Mouse (Mus musculus) forebrain, embryonic 14.5 days (tissue): ENCODE data around the gene Ythdc1. TPM values are rescaled to one million over a fixed set of nuclear protein-coding genes. Genes with fewer than 3 reads are reported as not detected.

Experiments
- ATAC-seq: fragments of 200-750 bp; cut with Nextera tagmentation; 2 replicates; pipeline ENCODE4 v1.8.0; 2017; ENCODE audit warnings: mild to moderate bottlenecking, moderate library complexity
- DNase-seq: peaks from one replicate; pipeline ENCODE4 v3.0.0-alpha.2; 2015; ENCODE audit warnings: low spot score
- H3K27ac ChIP-seq: fragments of 300-500 bp; sonication (generic); 2 replicates; pipeline ENCODE4 v1.5.1; 2014; ENCODE audit warnings: low read depth, mild to moderate bottlenecking, control low read depth, low read length, moderate library complexity
- H3K27me3 ChIP-seq: fragments of 300-500 bp; sonication (generic); replicated peaks from 2 replicates; pipeline ENCODE4 v1.6.1; 2014; ENCODE audit warnings: low read length, control low read depth, mixed read lengths; ENCODE audit not compliant: control insufficient read depth, insufficient read depth
- H3K36me3 ChIP-seq: fragments of 300-500 bp; sonication (generic); 2 replicates; pipeline ENCODE4 v1.6.1; 2014; ENCODE audit warnings: low read length, control low read depth; ENCODE audit not compliant: control insufficient read depth, insufficient read depth
- H3K4me1 ChIP-seq: fragments of 300-500 bp; sonication (generic); 2 replicates; pipeline ENCODE4 v1.6.1; 2014; ENCODE audit warnings: antibody characterized with exemption, low read length, control low read depth; ENCODE audit not compliant: control insufficient read depth, insufficient read depth
- H3K4me2 ChIP-seq: fragments of 300-500 bp; sonication (generic); 2 replicates; pipeline ENCODE4 v1.6.1; 2014; ENCODE audit warnings: mild to moderate bottlenecking, control low read depth, low read length
- H3K4me3 ChIP-seq: fragments of 300-500 bp; sonication (generic); 2 replicates; pipeline ENCODE4 v1.5.1; 2014; ENCODE audit warnings: low read depth, low read length, control low read depth
- H3K9ac ChIP-seq: fragments of 300-500 bp; sonication (generic); 2 replicates; pipeline ENCODE4 v1.6.1; 2014; ENCODE audit warnings: mild to moderate bottlenecking, low read length, control low read depth, moderate library complexity
- H3K9me3 ChIP-seq: fragments of 300-500 bp; sonication (generic); replicated peaks from 2 replicates; pipeline ENCODE4 v1.6.1; 2016; ENCODE audit warnings: low read length, control low read depth, mixed read lengths; ENCODE audit not compliant: control insufficient read depth
- WGBS: fragments of 180-500 bp; shearing (Covaris S2); extraction: QIAGEN DNeasy Blood & Tissue Kit; methylation state at CpG from one replicate; pipeline ENCODE4 v1.1.7; 2014; 5-methylcytosine and 5-hydroxymethylcytosine counted together
- polyA plus RNA-seq: library from polyadenylated mRNA; unstranded; fragments of >200 nt; fragmentation: Nextera tagmentation; extraction: Ambion mirVana; gene quantifications from 2 replicates; pipeline ENCODE4 v1.2.1, GENCODE M21; 2014

The Ythdc1 gene
- polyA plus RNA-seq, result 32.7 and 35.7 TPM in 2 replicates

DNA sequence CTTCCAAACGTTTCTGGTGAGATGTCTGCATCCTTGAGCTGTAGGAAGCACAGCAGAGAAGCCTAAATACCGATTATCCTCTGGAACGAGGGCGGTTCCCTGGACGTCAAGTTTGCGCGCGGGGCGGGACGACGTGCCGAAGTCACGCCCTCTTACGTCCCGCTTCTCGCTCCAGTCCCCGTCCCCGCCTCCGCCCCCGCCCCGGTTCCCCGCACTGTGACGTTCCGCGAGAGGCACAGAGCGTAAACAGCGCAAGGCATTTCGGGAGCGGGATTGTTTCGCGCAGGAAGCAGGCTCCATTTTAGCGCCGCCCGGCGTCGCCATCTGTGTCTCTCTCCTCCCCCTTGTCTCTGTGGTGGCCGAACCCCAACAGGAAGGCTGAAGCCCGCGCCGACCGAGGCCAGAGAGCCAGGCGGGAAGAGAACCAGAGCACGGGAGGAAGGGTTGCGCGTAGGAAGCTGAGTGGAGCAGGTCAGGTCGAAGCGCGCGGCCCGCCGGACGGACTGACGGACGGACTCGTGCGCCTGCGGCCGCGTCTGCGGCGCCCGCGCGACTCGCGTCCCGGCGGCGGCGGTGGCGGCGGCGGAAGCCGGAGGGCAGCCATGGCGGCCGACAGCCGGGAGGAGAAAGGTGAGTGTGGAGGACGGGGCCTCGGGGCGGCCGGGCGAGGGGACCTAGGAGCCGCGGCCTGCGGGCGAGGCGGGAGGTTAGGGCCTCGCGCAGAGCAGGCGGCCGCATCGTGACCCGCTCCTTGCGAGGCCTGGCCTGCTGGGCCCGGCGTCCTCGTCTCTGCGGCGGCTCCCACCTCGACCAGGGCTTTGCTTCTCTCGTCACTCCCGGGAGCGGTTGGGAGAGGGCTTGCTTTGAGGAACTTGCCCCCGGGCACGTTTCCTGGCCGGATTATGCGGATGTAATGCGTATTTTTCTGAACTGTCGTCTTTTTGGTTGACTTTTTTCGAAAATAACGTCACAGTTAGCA lies at the start of gene Ythdc1:
Gene Ythdc1, plus strand, starts transcription at position 260 of the 979 bp plus-strand sequence.
- H3K9me3 ChIP-seq, result no peaks in the 10 kb centered on the region
- H3K4me1 ChIP-seq, result peaks cover 9% of the 10 kb centered on the region
- peak within 1 kb of the TSS; percentile 63 for H3K4me2 ChIP-seq
- H3K9ac ChIP-seq, result peak within 1 kb of the TSS; percentile 91
- ATAC-seq (peak; percentile 99), DNase-seq (peak; percentile 98)
- H3K27ac ChIP-seq, result peak within 1 kb of the TSS; percentile 99
- peak within 1 kb of the TSS; percentile 84 for H3K4me3 ChIP-seq
- no peaks in the 10 kb centered on the region for H3K36me3 ChIP-seq
- under 1% methylated on average over 89 of the region's 111 CpGs for WGBS
- H3K27me3 ChIP-seq, result no peaks in the 10 kb centered on the region

DNA sequence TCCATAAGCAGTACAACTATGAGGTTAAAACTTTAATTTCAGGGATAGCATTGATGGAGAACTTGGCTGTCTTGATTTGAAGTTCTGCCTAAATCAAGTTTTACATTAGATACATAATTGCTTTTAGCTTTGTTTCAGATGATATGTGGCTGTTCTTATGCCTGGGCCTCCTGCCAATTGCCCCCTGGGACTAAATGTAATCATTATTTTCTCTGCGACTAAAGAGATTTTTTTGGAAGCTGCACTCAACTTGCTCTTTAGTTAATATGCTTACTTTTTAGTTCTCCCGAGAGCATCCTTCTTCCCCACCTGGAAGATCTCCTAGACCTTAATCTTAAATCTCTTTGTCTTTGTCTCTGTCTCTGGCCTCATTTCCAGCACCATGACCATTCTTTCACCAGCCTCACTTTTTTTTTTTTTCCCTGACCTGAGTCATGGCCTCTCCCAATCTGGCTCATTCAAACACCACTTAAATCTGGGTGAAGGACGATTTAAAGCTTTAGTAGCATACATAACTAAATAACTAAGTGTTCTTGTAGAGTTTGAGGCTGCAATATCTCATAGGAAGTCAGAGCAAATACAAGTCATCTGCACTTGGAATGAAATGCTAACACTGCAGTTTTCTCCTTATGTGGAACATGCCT lies 34.9 kb upstream of the Ythdc1 start:
- H3K4me3 ChIP-seq, result no peak overlapping the region
- WGBS, result 40% methylated on average over 3 of the region's 3 CpGs
- H3K9ac ChIP-seq, result no peak overlapping the region
- no peak overlapping the region for H3K27ac ChIP-seq
- no peaks in the 10 kb centered on the region for H3K27me3 ChIP-seq
- H3K4me2 ChIP-seq, result no peak overlapping the region
- ATAC-seq (no peak), DNase-seq (peak; percentile 3)
- no peaks in the 10 kb centered on the region for H3K36me3 ChIP-seq
- no peaks in the 10 kb centered on the region for H3K9me3 ChIP-seq
- no peaks in the 10 kb centered on the region for H3K4me1 ChIP-seq

DNA sequence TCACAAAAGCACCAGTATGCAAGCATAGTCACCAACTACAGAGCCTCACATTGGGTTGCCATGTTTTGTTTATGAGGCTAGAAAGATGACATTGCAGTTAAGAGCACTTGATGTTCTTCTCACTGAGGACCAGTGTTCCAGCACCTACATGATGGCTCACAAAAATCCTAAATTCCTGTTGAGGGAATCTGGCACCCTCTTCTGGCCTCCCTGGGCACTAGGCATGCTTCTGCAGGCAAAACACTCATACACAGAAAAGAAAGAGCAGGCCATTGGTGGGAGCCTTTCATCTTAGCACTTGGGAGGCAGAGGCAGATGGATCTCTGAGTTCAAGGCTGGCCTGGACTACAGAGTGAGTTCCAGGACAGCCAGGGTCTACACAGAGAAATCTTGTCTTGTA lies 33.0 kb upstream of the Ythdc1 start:
- Histone ChIP-seq H3K27ac (no peak overlapping the region), H3K9me3 (no peaks in the 10 kb centered on the region), H3K9ac (no peak overlapping the region), H3K27me3 (no peaks in the 10 kb centered on the region), H3K36me3 (no peaks in the 10 kb centered on the region), H3K4me3 (no peak overlapping the region), H3K4me1 (no peaks in the 10 kb centered on the region), H3K4me2 (no peak overlapping the region)
- DNase-seq, result no peak
- no peak for ATAC-seq

DNA sequence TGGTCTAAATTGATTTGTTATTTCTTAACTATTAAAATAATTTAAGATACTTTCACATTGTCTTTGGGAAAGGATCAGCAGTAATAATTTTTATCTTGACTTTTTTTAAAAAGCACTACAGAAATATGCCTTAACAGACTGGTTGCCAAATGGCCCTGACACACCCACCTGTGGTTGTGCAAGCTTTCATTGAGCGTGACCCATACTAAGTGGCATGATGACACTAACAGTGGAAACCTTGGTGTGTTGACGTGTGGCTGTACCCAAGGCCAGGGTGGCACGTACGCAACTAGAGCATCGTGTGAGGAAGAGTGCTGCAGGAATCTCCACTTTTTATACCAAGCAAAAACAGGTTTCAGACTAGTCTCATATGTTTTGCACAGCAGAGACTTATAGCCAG lies 27.1 kb upstream of the Ythdc1 start:
- Histone ChIP-seq H3K9me3 (no peaks in the 10 kb centered on the region), H3K27me3 (no peaks in the 10 kb centered on the region), H3K4me2 (no peak overlapping the region), H3K4me1 (no peaks in the 10 kb centered on the region), H3K4me3 (no peak overlapping the region), H3K9ac (no peak overlapping the region), H3K36me3 (no peaks in the 10 kb centered on the region), H3K27ac (no peak overlapping the region)
- 94% methylated on average over 5 of the region's 5 CpGs for WGBS
- no peak for ATAC-seq
- DNase-seq, result no peak

DNA sequence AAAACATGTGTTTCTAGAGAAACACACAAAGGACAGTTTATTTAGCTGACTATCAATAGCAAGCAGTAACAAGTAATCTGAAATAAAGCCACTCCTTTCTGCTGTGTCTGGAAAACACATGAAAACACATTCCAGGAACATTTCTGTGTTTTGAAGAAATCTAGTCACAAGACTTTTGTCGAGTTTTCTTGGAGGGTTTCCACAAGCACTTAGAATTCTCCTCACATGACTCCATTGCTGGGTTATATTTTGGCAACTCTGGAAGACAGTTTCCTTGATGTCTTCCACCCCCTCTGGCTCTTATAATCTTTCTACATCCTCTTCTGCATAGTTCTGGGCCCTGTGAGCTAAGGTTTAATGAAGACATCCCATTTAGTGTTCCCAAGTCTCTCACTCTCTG lies 25.6 kb upstream of the Ythdc1 start:
- H3K9me3 ChIP-seq, result no peaks in the 10 kb centered on the region
- H3K4me3 ChIP-seq, result no peak overlapping the region
- H3K36me3 ChIP-seq, result no peaks in the 10 kb centered on the region
- no peak overlapping the region for H3K4me2 ChIP-seq
- 84% methylated on average over 1 of the region's 1 CpGs for WGBS
- no peak for DNase-seq
- no peak for ATAC-seq
- no peaks in the 10 kb centered on the region for H3K4me1 ChIP-seq
- H3K9ac ChIP-seq, result no peak overlapping the region
- no peaks in the 10 kb centered on the region for H3K27me3 ChIP-seq
- H3K27ac ChIP-seq, result no peak overlapping the region

DNA sequence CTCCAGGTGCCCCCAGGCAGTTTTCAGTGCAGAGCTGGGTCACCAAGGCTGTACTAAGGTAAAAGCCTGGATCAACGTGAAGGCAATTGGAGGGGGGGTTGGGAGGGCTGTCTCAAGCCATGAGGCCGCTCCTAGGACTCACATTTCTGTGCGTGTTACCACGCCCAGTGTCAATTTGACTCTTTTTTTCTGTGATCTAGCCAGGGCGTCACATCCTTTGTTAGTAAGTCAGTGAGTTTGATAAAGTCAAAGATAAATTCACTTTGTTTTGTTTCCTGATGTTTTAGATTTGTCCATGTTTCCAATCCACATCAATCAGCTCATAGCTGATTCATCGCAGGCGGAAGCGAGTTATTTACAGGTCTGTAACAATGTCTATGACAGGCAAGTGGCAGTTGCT lies 21.0 kb upstream of the Ythdc1 start:
- Histone ChIP-seq H3K9me3 (no peaks in the 10 kb centered on the region), H3K4me1 (no peaks in the 10 kb centered on the region), H3K4me3 (no peak overlapping the region), H3K9ac (no peak overlapping the region), H3K27ac (no peak overlapping the region), H3K36me3 (no peaks in the 10 kb centered on the region), H3K27me3 (no peaks in the 10 kb centered on the region), H3K4me2 (no peak overlapping the region)
- DNase-seq (no peak), ATAC-seq (no peak)
- WGBS, result 71% methylated on average over 8 of the region's 8 CpGs

DNA sequence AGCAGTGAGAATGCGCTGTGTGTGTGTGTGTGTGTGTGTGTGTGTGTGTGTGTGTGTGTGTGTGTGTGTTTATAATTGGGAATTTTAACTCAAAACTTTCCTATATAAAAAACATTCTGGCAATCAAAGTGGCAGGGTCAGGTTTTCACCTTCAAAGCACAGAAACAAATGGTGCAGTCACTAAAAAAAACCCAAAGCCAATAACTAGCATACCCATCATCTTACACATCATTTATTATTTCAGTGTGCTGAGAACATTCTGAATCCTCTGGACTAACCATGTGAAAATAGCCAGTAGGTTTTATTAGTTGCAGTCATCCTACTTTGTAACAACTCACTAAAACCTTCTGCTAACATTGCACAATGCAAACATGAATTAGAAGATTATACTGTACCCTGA lies 19.8 kb upstream of the Ythdc1 start:
- H3K4me2 ChIP-seq, result no peak overlapping the region
- H3K36me3 ChIP-seq, result no peaks in the 10 kb centered on the region
- 53% methylated on average over 1 of the region's 1 CpGs for WGBS
- ATAC-seq (no peak), DNase-seq (no peak)
- H3K4me1 ChIP-seq, result no peaks in the 10 kb centered on the region
- no peaks in the 10 kb centered on the region for H3K27me3 ChIP-seq
- H3K9ac ChIP-seq, result no peak overlapping the region
- no peaks in the 10 kb centered on the region for H3K9me3 ChIP-seq
- H3K27ac ChIP-seq, result no peak overlapping the region
- H3K4me3 ChIP-seq, result no peak overlapping the region

DNA sequence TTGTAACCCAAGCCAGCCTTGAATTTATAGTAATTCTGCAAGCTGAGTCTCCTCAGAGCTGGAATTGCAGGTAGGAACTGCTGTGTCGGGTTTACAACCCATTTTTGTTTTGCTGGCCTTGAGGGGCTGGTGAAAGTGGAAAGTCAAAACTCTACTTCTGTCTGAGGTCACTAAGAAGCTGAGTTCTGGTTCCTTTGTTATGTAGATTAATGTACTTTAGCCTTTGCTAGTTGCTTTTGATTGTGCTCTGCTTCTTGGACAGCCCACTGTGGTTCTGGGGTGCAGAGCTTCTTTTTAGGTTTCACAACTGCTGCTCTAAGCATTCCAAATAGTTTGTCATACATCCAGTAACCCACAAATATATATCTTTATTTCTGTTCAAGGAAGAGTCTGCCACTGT lies 17.2 kb upstream of the Ythdc1 start:
- Histone ChIP-seq H3K9me3 (no peaks in the 10 kb centered on the region), H3K27me3 (no peaks in the 10 kb centered on the region)

DNA sequence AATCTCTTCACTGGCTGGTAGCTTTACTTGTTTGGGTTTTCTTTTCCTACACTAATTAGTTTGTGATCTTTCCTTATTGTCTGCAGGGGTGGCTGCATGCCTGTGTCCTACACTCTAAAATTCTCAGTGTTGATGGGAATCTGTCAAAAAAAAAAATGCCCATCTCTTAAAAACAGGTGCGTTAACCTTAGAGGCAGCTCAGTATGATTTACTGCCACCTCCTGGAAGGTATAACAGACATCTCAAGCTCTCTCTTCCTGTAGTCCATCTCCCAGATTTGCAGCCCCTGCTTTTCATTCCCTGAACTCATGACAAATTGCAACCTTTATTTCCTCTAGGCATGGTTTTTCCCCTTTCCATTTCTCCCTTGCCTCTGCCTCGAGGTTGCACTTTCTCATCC lies 14.1 kb upstream of the Ythdc1 start:
- Histone ChIP-seq H3K9ac (no peak overlapping the region), H3K4me2 (no peak overlapping the region), H3K4me3 (no peak overlapping the region), H3K27ac (no peak overlapping the region), H3K27me3 (no peaks in the 10 kb centered on the region), H3K9me3 (no peaks in the 10 kb centered on the region), H3K4me1 (no peaks in the 10 kb centered on the region), H3K36me3 (no peaks in the 10 kb centered on the region)
- 80% methylated on average over 2 of the region's 2 CpGs for WGBS
- DNase-seq, result no peak
- ATAC-seq, result no peak

More for the DNA sequence above, 17.2 kb upstream of the Ythdc1 start:
- DNase-seq, result no peak
- H3K27ac ChIP-seq, result no peak overlapping the region
- no peak overlapping the region for H3K9ac ChIP-seq
- no peak overlapping the region for H3K4me2 ChIP-seq
- no peaks in the 10 kb centered on the region for H3K4me1 ChIP-seq
- no peaks in the 10 kb centered on the region for H3K36me3 ChIP-seq
- no peak for ATAC-seq
- H3K4me3 ChIP-seq, result no peak overlapping the region
- WGBS, result 35% methylated on average over 1 of the region's 1 CpGs
